Mouse (Mus musculus) macrophage (primary cell): Measurements from ENCODE around the gene Olfr561. TPM values are rescaled to one million over a fixed set of nuclear protein-coding genes. Genes with fewer than 3 reads are reported as not detected.

Experiments
- H3K27ac ChIP-seq: fragments of 350-480 bp; formaldehyde crosslinking; 2 replicates; pipeline ENCODE4 v1.9.0; 2021
- H3K36me3 ChIP-seq: fragments of 350-480 bp; formaldehyde crosslinking; 2 replicates; pipeline ENCODE4 v1.9.0; 2021; ENCODE audit errors: inconsistent target
- H3K4me3 ChIP-seq: fragments of 350-480 bp; formaldehyde crosslinking; 2 replicates; pipeline ENCODE4 v1.9.0; 2021; ENCODE audit errors: inconsistent target
- H3K79me2 ChIP-seq: fragments of 350-480 bp; formaldehyde crosslinking; 2 replicates; pipeline ENCODE4 v1.9.0; 2021; ENCODE audit errors: inconsistent target
- WGBS: methylation state at CpG from one replicate; pipeline ENCODE4 v1.1.7; 2026; ENCODE audit warnings: inconsistent platforms; ENCODE audit not compliant: missing documents; 5-methylcytosine and 5-hydroxymethylcytosine counted together
- polyA plus RNA-seq: library from polyadenylated mRNA; stranded (reverse); fragments of 250-400 nt; gene quantifications from 3 replicates; pipeline ENCODE4 v1.2.4, GENCODE M21; 2018; ENCODE audit warnings: inconsistent platforms
- total RNA-seq, 78 experiments: library from RNA; depleted of rRNA; stranded (reverse); fragments of 250-400 nt; gene quantifications; 1 replicate in 9 of 78; 2 replicates in 24 of 78; 3 replicates in 43 of 78; 4 replicates in 2 of 78; pipeline ENCODE4 v1.2.4; 2018; ENCODE audit warnings: inconsistent platforms in 56 of 78

Gene Olfr561
- not detected for total RNA-seq (2018; cell fraction: chromatin; rRNA removed)
- not detected for total RNA-seq (2018; cell fraction: cytosol; rRNA removed)
- not detected for total RNA-seq (2018; cell fraction: nucleus; rRNA removed)
- polyA plus RNA-seq: not detected in 3 replicates

GRCm38 (mm10) chr7:102770921-102771320 lies at the start of gene Olfr561:
Olfr561 (plus strand) TSS chr7:102771221.
- no peak within 1 kb of the TSS for H3K27ac ChIP-seq
- H3K4me3 ChIP-seq: no peak within 1 kb of the TSS
- H3K36me3 ChIP-seq: no peaks in the 10 kb centered on the region
- WGBS: 0% methylated on average over 2 of the region's 2 CpGs
- no peaks in the 10 kb centered on the region for H3K79me2 ChIP-seq

DNA sequence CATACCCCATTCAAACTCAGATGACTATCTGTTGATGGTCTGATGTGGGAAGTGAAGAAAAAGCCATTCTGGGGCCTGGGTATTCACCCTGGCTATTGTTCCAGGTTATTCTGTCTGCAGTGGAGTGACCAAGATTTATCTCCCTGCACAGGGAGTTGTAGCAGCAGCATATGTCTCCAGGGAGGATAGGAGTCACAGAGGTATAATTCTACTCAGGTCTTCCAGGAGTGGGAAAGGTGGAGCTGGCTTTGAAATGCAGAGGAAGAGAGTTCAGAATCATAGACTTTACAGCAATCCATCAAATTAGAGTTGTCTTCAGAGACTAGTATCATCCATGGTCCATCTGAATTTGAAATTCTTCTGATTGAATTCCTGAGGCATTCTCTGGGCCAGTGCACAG lies 43.6 kb upstream of the Olfr561 start, which contains the start of gene Olfr559:
Gene Olfr559 (minus strand): TSS at position 101 of the 400 bp plus-strand sequence.
- Histone ChIP-seq H3K79me2 (no peaks in the 10 kb centered on the region), H3K4me3 (no peak within 1 kb of the TSS), H3K36me3 (no peaks in the 10 kb centered on the region), H3K27ac (no peak within 1 kb of the TSS)

DNA sequence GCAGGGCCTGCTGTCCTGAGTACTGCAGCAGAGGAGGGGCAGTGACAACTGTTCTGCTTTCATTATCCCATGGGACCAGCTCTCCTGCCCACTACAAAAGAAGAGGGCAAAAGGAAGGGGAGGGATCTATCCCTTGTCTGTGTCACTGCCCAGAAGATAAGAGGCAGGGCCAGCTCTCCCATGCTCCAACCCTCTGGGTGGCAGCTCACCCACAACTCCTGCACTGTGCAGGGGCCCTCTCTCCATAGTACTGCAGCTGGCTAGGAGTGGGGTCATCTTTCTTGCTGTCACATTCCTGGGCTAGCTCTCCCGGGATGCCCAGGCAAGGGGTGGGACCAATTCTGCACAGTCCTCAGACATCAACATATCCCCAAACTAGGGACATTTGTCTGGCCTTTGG lies 37.2 kb upstream of the Olfr561 start:
- Histone ChIP-seq H3K27ac (no peak overlapping the region), H3K36me3 (no peaks in the 10 kb centered on the region), H3K4me3 (no peak overlapping the region), H3K79me2 (no peaks in the 10 kb centered on the region)
- 58% methylated on average over 1 of the region's 1 CpGs for WGBS

- Histone ChIP-seq H3K4me3 (no peak overlapping the region), H3K36me3 (no peaks in the 10 kb centered on the region), H3K79me2 (no peaks in the 10 kb centered on the region), H3K27ac (no peak overlapping the region)
- 47% methylated on average over 2 of the region's 2 CpGs for WGBS
Measured at GRCm38 (mm10) chr7:102737705-102738104, 33.3 kb upstream of the Olfr561 start.

- Histone ChIP-seq H3K79me2 (no peaks in the 10 kb centered on the region), H3K27ac (no peak overlapping the region), H3K4me3 (no peak overlapping the region), H3K36me3 (no peaks in the 10 kb centered on the region)
- WGBS: 0% methylated on average over 1 of the region's 1 CpGs
Measured at GRCm38 (mm10) chr7:102752086-102752485, 18.9 kb upstream of the Olfr561 start.

DNA sequence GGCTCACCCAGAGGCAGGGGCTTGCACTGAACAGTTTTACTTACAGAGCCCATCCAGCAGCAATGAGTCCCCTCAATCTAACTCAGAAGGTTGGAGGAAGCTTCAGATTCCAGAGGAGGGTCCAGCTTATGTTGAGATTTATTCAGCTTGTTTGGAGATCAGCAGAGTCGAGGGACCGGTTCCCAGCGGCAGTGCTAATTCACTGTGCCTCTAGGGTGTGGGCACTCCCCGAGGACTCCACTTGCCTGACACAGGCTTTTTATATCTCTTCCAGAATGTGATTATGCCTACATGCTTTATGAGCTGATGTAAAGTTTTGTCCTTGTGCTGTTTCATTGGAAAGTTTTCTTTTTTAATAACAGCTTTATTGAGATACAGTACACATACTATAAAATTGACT lies 11.8 kb upstream of the Olfr561 start, which contains the start of the genes Olfr560 and Olfr78:
Gene Olfr560 (minus strand): TSS at position 101 of the 400 bp plus-strand sequence.
Gene Olfr78 (minus strand): TSS at position 206 of the 400 bp plus-strand sequence.
- H3K79me2 ChIP-seq: no peaks in the 10 kb centered on the region
- WGBS: 84% methylated on average over 4 of the region's 4 CpGs
- H3K36me3 ChIP-seq: no peaks in the 10 kb centered on the region
- no peak within 1 kb of the TSS for H3K27ac ChIP-seq
- H3K4me3 ChIP-seq: no peak within 1 kb of the TSS

- Histone ChIP-seq H3K79me2 (no peaks in the 10 kb centered on the region), H3K27ac (no peak within 1 kb of the TSS), H3K36me3 (no peaks in the 10 kb centered on the region), H3K4me3 (no peak within 1 kb of the TSS)
Measured at GRCm38 (mm10) chr7:102803180-102803579, 32.2 kb downstream of the Olfr561 start, which contains the start of gene Olfr564. Olfr564 (plus strand) TSS chr7:102803480.

Other genes starting within 250 kb of the Olfr561 start
- gene Olfr547, start 236.5 kb upstream of the Olfr561 start, polyA plus RNA-seq: not detected in 3 replicates
- gene Olfr548-ps1, start 230.3 kb upstream of the Olfr561 start, polyA plus RNA-seq: not detected in 3 replicates
- gene Olfr549, start 221.4 kb upstream of the Olfr561 start, polyA plus RNA-seq: not detected in 3 replicates
- 31.3 to 44.4 TPM (median 44.4 TPM) in 3 replicates for gene Trim21, start 205.7 kb upstream of the Olfr561 start, polyA plus RNA-seq
- gene Olfr550, start 199.8 kb upstream of the Olfr561 start, polyA plus RNA-seq: not detected in 3 replicates
- not detected in 3 replicates for gene Olfr551, start 179.3 kb upstream of the Olfr561 start, polyA plus RNA-seq
- not detected in 3 replicates for gene Olfr552, start 173.5 kb upstream of the Olfr561 start, polyA plus RNA-seq
- gene Olfr553, start 153.0 kb upstream of the Olfr561 start, polyA plus RNA-seq: not detected in 3 replicates
- gene Olfr554, start 132.8 kb upstream of the Olfr561 start, polyA plus RNA-seq: not detected in 3 replicates
- gene Olfr555, start 112.4 kb upstream of the Olfr561 start, polyA plus RNA-seq: not detected in 3 replicates
- gene Olfr556, start 106.3 kb upstream of the Olfr561 start, polyA plus RNA-seq: not detected in 3 replicates
- 2.3 to 3.3 TPM (median 2.8 TPM) in 3 replicates for gene Trim68, start 83.9 kb upstream of the Olfr561 start, polyA plus RNA-seq
- not detected in 3 replicates for gene Olfr557, start 75.3 kb upstream of the Olfr561 start, polyA plus RNA-seq
- not detected in 3 replicates for gene Olfr558, start 69.0 kb upstream of the Olfr561 start, polyA plus RNA-seq
- not detected in 3 replicates for gene Olfr33, start 52.2 kb upstream of the Olfr561 start, polyA plus RNA-seq
- not detected in 3 replicates for gene Olfr559, start 43.7 kb upstream of the Olfr561 start, polyA plus RNA-seq
- not detected in 3 replicates for gene Olfr560, start 11.9 kb upstream of the Olfr561 start, polyA plus RNA-seq
- not detected in 3 replicates for gene Olfr78, start 11.8 kb upstream of the Olfr561 start, polyA plus RNA-seq
- gene Olfr564, start 32.3 kb downstream of the Olfr561 start, polyA plus RNA-seq: not detected in 3 replicates
- gene Olfr566, start 87.5 kb downstream of the Olfr561 start, polyA plus RNA-seq: not detected in 3 replicates
- not detected in 3 replicates for gene Olfr568, start 105.9 kb downstream of the Olfr561 start, polyA plus RNA-seq
- gene Olfr569, start 119.7 kb downstream of the Olfr561 start, polyA plus RNA-seq: not detected in 3 replicates
- not detected in 3 replicates for gene Olfr570, start 123.4 kb downstream of the Olfr561 start, polyA plus RNA-seq
- not detected in 3 replicates for gene Olfr571, start 146.3 kb downstream of the Olfr561 start, polyA plus RNA-seq
- not detected in 3 replicates for gene Olfr572, start 153.2 kb downstream of the Olfr561 start, polyA plus RNA-seq
- not detected in 3 replicates for gene Olfr573-ps1, start 171.4 kb downstream of the Olfr561 start, polyA plus RNA-seq
- not detected in 3 replicates for gene Olfr574, start 177.2 kb downstream of the Olfr561 start, polyA plus RNA-seq
- not detected in 3 replicates for gene Olfr575, start 187.6 kb downstream of the Olfr561 start, polyA plus RNA-seq
- gene Olfr576, start 191.4 kb downstream of the Olfr561 start, polyA plus RNA-seq: not detected in 3 replicates
- gene Olfr577, start 204.7 kb downstream of the Olfr561 start, polyA plus RNA-seq: not detected in 3 replicates
- not detected in 3 replicates for gene Olfr578, start 218.1 kb downstream of the Olfr561 start, polyA plus RNA-seq